Mouse (Mus musculus): ENCODE data around the gene Tmem189.

- no peak for TF ChIP-seq CTCF (IDR thresholded peaks at IDR 0.05; ENCODE audit: control insufficient read depth, insufficient read depth, low read length)
- no peak for TF ChIP-seq POLR2A (IDR thresholded peaks at IDR 0.05; ENCODE audit: borderline replicate concordance, control insufficient read depth, low read depth, low read length)
Measured at GRCm38 (mm10) chr2:167659847-167660610, 29.6 kb downstream of the Tmem189 start.

Measured in bone marrow, adult 2 months (tissue).